Mouse (Mus musculus): ENCODE results near the gene Matn3. TPM values are rescaled to one million over a fixed set of nuclear protein-coding genes. Genes with fewer than 3 reads are reported as not detected.
A peak's percentile ranks its signal among the peaks of the same experiment; 100 is the strongest.

Matn3 gene
- polyA plus RNA-seq, 1 experiment from 2014 or later: 1.4 TPM

DNA sequence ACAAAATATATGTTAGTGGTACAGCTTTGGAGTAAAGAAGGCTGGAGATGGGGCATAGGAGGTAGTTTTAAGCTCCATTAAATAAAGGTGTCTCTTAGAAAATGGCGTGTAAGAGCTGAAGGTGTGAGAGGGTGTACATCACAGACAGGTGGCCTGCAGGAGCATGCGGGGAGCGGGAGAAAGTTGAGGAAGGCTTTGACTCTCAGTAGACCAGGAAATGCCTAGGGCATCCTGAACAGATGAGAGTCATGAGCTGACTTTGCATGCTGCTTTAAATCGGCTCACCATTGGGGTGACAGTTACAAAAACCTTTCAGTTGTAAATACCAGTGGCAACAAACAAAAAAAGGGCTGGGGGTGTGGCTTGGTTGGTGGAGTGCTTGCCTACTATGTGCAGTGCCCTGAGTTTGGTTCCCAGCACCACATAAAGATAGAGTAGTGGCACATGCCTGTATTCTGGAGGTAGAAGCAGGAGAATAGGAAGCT lies 6.6 kb upstream of the Matn3 start:
- H3K4me3 ChIP-seq (ENCODE audit: low read depth, low read length): no peak overlapping the region
- H3K27ac ChIP-seq (replicated peaks; ENCODE audit: low read depth, low read length): no peak overlapping the region
- DNase-seq (ENCODE audit: low spot score) (no peak), ATAC-seq (replicated peaks; ENCODE audit: insufficient number of reproducible peaks, low FRiP score, low TSS enrichment, low read depth) (no peak)
- 72% methylated on average over 4 of the region's 4 CpGs for WGBS
- H3K4me1 ChIP-seq (ENCODE audit: control insufficient read depth, insufficient read depth, low read length): no peaks in the 10 kb centered on the region
- no peak overlapping the region for H3K4me2 ChIP-seq (ENCODE audit: low read depth, low read length)
- no peak overlapping the region for H3K9ac ChIP-seq (replicated peaks; ENCODE audit: low read length)
- H3K9me3 ChIP-seq (replicated peaks; ENCODE audit: control insufficient read depth, low read length): no peaks in the 10 kb centered on the region
- H3K36me3 ChIP-seq (replicated peaks; ENCODE audit: control insufficient read depth, insufficient read depth, low read depth, low read length): peaks cover 6% of the 10 kb centered on the region
- H3K27me3 ChIP-seq (ENCODE audit: control insufficient read depth, insufficient read depth, low read length): no peaks in the 10 kb centered on the region

DNA sequence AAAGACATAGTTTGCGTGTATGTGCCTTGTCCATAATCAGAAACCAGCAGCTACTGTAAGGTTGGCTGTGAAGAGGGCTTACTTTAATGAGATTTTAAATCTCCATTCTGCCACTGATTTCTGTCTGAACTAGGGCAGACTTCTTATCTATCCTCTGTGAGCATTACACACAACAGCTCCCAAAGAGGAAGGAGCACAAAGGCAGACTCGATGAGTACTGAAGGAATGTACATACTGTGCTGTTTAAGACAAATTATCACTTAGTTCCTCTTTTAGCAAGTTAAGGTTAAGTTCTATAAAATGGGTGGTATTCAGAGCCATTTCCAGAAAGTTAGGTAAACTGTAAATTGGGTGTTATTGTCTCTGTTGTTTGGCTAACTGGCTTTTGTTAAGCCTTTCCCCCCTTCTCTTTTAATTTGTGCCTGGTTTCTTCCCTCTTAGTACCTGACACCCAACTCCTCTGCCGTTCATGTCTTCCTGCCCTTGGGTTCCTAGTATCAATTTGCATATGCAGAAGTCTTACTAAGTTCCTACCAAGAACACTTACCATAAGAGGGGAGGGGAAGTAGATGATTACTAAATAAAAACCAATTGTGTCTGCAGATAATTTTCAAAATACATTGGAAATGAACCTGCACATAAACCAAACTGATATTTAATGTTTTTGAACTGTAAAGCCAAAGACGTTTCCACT lies 5.9 kb upstream of the Matn3 start:
- no peak overlapping the region for H3K4me2 ChIP-seq (ENCODE audit: low read depth, low read length)
- H3K27me3 ChIP-seq (ENCODE audit: control insufficient read depth, insufficient read depth, low read length): no peaks in the 10 kb centered on the region
- no peak overlapping the region for H3K9ac ChIP-seq (replicated peaks; ENCODE audit: low read length)
- DNase-seq (ENCODE audit: low spot score) (no peak), ATAC-seq (replicated peaks; ENCODE audit: insufficient number of reproducible peaks, low FRiP score, low TSS enrichment, low read depth) (no peak)
- no peaks in the 10 kb centered on the region for H3K9me3 ChIP-seq (replicated peaks; ENCODE audit: control insufficient read depth, low read length)
- no peak overlapping the region for H3K4me3 ChIP-seq (ENCODE audit: low read depth, low read length)
- H3K4me1 ChIP-seq (ENCODE audit: control insufficient read depth, insufficient read depth, low read length): no peaks in the 10 kb centered on the region
- H3K27ac ChIP-seq (replicated peaks; ENCODE audit: low read depth, low read length): no peak overlapping the region
- H3K36me3 ChIP-seq (replicated peaks; ENCODE audit: control insufficient read depth, insufficient read depth, low read depth, low read length): peaks cover 3% of the 10 kb centered on the region
- 61% methylated on average over 4 of the region's 4 CpGs for WGBS

DNA sequence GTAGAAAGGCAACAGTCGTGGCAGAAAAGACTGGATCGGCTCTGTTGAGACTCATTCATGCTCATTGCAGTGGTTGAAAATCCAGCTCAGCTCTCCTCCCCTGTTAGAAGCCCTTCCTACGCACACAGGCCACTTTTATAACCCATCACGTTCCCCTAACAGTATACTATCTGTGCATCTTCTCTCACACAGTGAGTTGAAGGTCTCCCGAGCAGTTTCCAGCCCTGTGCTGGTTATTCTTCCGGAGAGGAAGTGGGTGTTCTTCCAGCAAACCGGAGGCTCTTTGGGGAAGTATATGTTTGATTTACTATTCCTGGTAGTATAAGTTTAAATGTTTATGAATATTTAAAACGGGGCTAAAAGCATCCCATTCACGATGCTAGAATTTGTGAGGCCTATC lies 566 bp upstream of the Matn3 start:
- no peak overlapping the region for H3K27ac ChIP-seq (replicated peaks; ENCODE audit: low read depth, low read length)
- no peak overlapping the region; the same call in 1 of the 2 replicates for H3K4me2 ChIP-seq (ENCODE audit: low read depth, low read length)
- H3K9me3 ChIP-seq (replicated peaks; ENCODE audit: control insufficient read depth, low read length): no peaks in the 10 kb centered on the region
- 60% methylated on average over 9 of the region's 9 CpGs for WGBS
- H3K4me1 ChIP-seq (ENCODE audit: control insufficient read depth, insufficient read depth, low read length): peaks cover 4% of the 10 kb centered on the region; the same call in 1 of the 2 replicates
- DNase-seq (ENCODE audit: low spot score): no peak
- H3K4me3 ChIP-seq (ENCODE audit: low read depth, low read length): no peak overlapping the region
- H3K36me3 ChIP-seq (replicated peaks; ENCODE audit: control insufficient read depth, insufficient read depth, low read depth, low read length): no peaks in the 10 kb centered on the region
- no peak for ATAC-seq (replicated peaks; ENCODE audit: insufficient number of reproducible peaks, low FRiP score, low TSS enrichment, low read depth)
- H3K27me3 ChIP-seq (ENCODE audit: control insufficient read depth, insufficient read depth, low read length): no peaks in the 10 kb centered on the region
- no peak overlapping the region for H3K9ac ChIP-seq (replicated peaks; ENCODE audit: low read length)

DNA sequence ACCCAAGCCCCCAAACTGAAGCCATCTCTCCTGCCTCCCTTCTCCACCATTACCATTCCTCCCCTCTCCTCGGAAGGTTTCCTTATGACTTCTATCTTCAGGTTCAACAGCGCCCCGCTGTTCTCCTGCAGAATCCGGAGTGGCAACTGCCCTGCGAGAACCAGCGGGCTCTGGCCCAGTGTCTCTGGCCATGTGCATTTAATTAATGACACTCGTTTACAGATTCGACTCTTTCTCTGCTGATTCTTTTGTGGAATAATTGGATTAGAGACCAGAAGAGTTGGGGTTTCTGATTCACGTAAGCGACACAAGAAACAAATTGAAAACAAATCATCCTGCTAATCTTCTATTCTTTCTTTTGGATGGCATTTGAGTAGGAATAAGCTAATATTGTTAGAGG lies 5.4 kb downstream of the Matn3 start:
- H3K4me1 ChIP-seq (ENCODE audit: control insufficient read depth, insufficient read depth, low read length): peaks cover 3% of the 10 kb centered on the region; the same call in 1 of the 2 replicates
- H3K27ac ChIP-seq (replicated peaks; ENCODE audit: low read depth, low read length): no peak overlapping the region
- ATAC-seq (replicated peaks; ENCODE audit: insufficient number of reproducible peaks, low FRiP score, low TSS enrichment, low read depth) (no peak), DNase-seq (ENCODE audit: low spot score) (peak; percentile 60)
- no peak overlapping the region for H3K4me2 ChIP-seq (ENCODE audit: low read depth, low read length)
- WGBS: 42% methylated on average over 10 of the region's 10 CpGs
- H3K36me3 ChIP-seq (replicated peaks; ENCODE audit: control insufficient read depth, insufficient read depth, low read depth, low read length): no peaks in the 10 kb centered on the region
- H3K9ac ChIP-seq (replicated peaks; ENCODE audit: low read length): no peak overlapping the region
- no peaks in the 10 kb centered on the region for H3K9me3 ChIP-seq (replicated peaks; ENCODE audit: control insufficient read depth, low read length)
- H3K4me3 ChIP-seq (ENCODE audit: low read depth, low read length): no peak overlapping the region
- no peaks in the 10 kb centered on the region for H3K27me3 ChIP-seq (ENCODE audit: control insufficient read depth, insufficient read depth, low read length)

DNA sequence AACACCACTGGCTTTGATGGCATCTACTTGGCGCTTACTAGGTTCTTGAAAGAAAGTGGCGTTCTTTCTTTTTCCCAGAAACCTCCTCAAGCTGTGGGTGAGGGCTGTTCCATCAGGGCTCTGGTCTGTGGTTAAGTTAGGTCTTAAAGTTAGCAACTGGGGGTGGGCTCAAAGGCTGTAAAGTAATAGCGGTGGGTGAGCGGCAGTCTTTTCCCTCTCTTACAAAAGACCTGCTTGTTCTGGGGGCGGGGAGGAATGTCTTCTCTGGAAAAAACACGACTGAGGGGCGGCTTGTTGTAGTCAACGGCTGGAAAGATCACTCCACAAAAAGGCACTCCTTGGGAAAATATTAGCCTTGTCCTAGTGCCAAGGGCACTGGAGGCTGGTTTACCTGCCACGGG lies 6.4 kb downstream of the Matn3 start:
- Histone ChIP-seq H3K27ac (replicated peaks; ENCODE audit: low read depth, low read length) (no peak overlapping the region), H3K4me2 (ENCODE audit: low read depth, low read length) (no peak overlapping the region), H3K4me1 (ENCODE audit: control insufficient read depth, insufficient read depth, low read length) (no peaks in the 10 kb centered on the region), H3K9me3 (replicated peaks; ENCODE audit: control insufficient read depth, low read length) (no peaks in the 10 kb centered on the region), H3K36me3 (replicated peaks; ENCODE audit: control insufficient read depth, insufficient read depth, low read depth, low read length) (no peaks in the 10 kb centered on the region), H3K4me3 (ENCODE audit: low read depth, low read length) (no peak overlapping the region), H3K27me3 (ENCODE audit: control insufficient read depth, insufficient read depth, low read length) (no peaks in the 10 kb centered on the region), H3K9ac (replicated peaks; ENCODE audit: low read length) (no peak overlapping the region)
- ATAC-seq (replicated peaks; ENCODE audit: insufficient number of reproducible peaks, low FRiP score, low TSS enrichment, low read depth): no peak
- DNase-seq (ENCODE audit: low spot score): no peak
- 48% methylated on average over 9 of the region's 9 CpGs for WGBS

DNA sequence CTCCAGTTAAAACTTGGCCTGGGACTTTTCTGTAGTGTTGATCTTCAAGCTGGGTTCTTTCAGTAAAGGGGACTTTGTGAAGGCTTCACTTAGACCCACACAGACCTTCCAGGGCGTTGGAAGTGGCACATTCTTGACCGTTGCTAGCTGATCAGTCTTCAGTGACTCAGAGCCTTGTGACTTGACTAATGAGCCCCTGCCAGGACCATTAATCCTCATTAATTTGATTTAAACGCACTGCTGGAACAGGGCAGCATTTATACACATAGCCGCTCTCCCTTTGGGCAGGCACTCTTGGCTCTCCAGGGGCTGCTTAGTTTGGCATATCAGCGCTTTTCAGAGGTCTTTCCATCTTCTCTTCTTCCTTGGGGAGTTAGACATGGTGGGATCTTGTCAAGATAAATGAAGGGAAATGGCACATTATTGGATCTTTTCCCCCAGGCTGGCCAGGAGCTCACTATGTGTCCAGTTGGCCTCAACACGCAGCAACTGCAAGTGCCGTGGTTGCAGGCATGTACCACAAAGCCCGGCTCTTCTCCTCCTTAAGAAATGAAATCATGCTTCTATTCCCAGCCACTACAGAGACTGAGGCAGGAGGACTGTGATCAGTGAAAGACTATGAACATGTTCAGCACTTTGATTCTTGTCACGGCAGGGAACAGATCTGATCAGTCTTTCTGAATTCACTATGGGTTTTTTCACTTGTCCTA lies 14.0 kb downstream of the Matn3 start:
- Histone ChIP-seq H3K27ac (replicated peaks; ENCODE audit: low read depth, low read length) (no peak overlapping the region), H3K9ac (replicated peaks; ENCODE audit: low read length) (no peak overlapping the region), H3K9me3 (replicated peaks; ENCODE audit: control insufficient read depth, low read length) (no peaks in the 10 kb centered on the region), H3K4me1 (ENCODE audit: control insufficient read depth, insufficient read depth, low read length) (no peaks in the 10 kb centered on the region), H3K27me3 (ENCODE audit: control insufficient read depth, insufficient read depth, low read length) (no peaks in the 10 kb centered on the region), H3K4me3 (ENCODE audit: low read depth, low read length) (no peak overlapping the region), H3K36me3 (replicated peaks; ENCODE audit: control insufficient read depth, insufficient read depth, low read depth, low read length) (no peaks in the 10 kb centered on the region), H3K4me2 (ENCODE audit: low read depth, low read length) (no peak overlapping the region)
- DNase-seq (ENCODE audit: low spot score): no peak
- no peak for ATAC-seq (replicated peaks; ENCODE audit: insufficient number of reproducible peaks, low FRiP score, low TSS enrichment, low read depth)
- WGBS: 72% methylated on average over 9 of the region's 9 CpGs

DNA sequence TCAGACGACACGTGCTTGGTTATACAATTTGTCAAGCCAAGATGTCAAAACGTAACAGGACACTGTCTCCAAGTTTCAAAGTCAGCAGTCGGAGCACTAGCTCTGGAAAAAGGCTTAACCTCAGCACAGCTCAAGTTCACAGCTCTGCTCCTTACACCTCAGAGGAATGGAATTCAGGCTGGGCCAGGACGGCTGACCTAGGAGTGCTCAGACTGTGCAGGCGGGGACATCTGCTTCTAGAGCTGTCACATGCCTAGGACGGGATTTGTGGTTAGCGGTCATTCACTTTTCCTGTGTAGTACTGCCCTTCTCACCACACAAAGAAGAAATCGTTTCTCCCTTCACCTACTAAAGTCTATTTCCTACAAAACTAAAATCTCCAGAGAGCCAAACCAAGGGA lies 22.1 kb downstream of the Matn3 start:
- Histone ChIP-seq H3K4me1 (ENCODE audit: control insufficient read depth, insufficient read depth, low read length) (no peaks in the 10 kb centered on the region), H3K4me2 (ENCODE audit: low read depth, low read length) (no peak overlapping the region), H3K36me3 (replicated peaks; ENCODE audit: control insufficient read depth, insufficient read depth, low read depth, low read length) (no peaks in the 10 kb centered on the region), H3K27me3 (ENCODE audit: control insufficient read depth, insufficient read depth, low read length) (no peaks in the 10 kb centered on the region), H3K9me3 (replicated peaks; ENCODE audit: control insufficient read depth, low read length) (no peaks in the 10 kb centered on the region), H3K27ac (replicated peaks; ENCODE audit: low read depth, low read length) (no peak overlapping the region), H3K4me3 (ENCODE audit: low read depth, low read length) (no peak overlapping the region), H3K9ac (replicated peaks; ENCODE audit: low read length) (no peak overlapping the region)
- WGBS: 23% methylated on average over 9 of the region's 9 CpGs
- DNase-seq (ENCODE audit: low spot score) (peak; percentile 65), ATAC-seq (replicated peaks; ENCODE audit: insufficient number of reproducible peaks, low FRiP score, low TSS enrichment, low read depth) (peak; percentile 76; the same call in 1 of the 2 replicates)

DNA sequence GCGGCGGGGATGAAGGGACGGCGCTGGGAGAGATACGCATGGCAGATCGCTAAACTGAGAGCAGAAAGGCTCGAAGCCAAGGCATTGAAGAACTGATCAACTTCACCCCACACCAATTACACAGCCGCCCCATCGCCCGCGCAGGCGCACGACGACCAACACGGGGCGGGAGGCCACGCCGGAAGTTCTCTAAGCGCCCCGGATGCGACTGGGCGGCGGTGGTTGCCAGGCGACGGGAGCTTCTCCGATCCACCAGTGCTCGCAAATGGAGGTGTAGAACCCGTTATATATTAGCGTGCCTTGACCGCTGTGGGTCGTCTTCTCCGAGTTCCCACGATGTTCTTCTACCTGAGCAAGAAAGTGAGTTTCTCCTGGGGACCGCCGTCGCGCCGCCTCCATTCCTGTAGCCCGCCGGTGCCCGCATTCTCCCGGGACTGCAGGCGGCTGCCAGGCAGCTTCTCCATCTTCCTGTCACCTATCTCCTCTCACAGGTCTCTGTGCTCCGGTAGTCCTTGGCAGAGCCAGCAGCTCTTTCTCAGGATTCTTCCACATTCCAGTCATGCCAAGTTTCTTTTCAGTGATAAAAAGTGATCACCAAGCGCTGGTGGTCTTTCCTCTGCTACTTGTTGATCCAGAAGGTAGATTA lies 26.2 kb downstream of the Matn3 start, which contains the start of gene Wdr35:
Gene Wdr35, plus strand, starts transcription at position 73 of the 646 bp plus-strand sequence.
- no peaks in the 10 kb centered on the region for H3K9me3 ChIP-seq (replicated peaks; ENCODE audit: control insufficient read depth, low read length)
- WGBS: under 1% methylated on average over 45 of the region's 45 CpGs
- ATAC-seq (replicated peaks; ENCODE audit: insufficient number of reproducible peaks, low FRiP score, low TSS enrichment, low read depth) (peak; percentile 82), DNase-seq (ENCODE audit: low spot score) (peak; percentile 86)
- H3K4me1 ChIP-seq (ENCODE audit: control insufficient read depth, insufficient read depth, low read length): no peaks in the 10 kb centered on the region
- peak within 1 kb of the TSS; percentile 52; the same call in 1 of the 2 replicates for H3K27ac ChIP-seq (replicated peaks; ENCODE audit: low read depth, low read length)
- H3K4me2 ChIP-seq (ENCODE audit: low read depth, low read length): peak within 1 kb of the TSS; percentile 89
- no peaks in the 10 kb centered on the region; the same call in 1 of the 2 replicates for H3K36me3 ChIP-seq (replicated peaks; ENCODE audit: control insufficient read depth, insufficient read depth, low read depth, low read length)
- peak within 1 kb of the TSS; percentile 72 for H3K9ac ChIP-seq (replicated peaks; ENCODE audit: low read length)
- H3K27me3 ChIP-seq (ENCODE audit: control insufficient read depth, insufficient read depth, low read length): no peaks in the 10 kb centered on the region
- H3K4me3 ChIP-seq (ENCODE audit: low read depth, low read length): peak within 1 kb of the TSS; percentile 64

Measured in embryonic facial prominence, embryonic 11.5 days (tissue).